Mouse (Mus musculus) telencephalon, adult 2 months (tissue): ENCODE results near the gene Pin1rt1.
A peak's percentile ranks its signal among the peaks of the same experiment; 100 is the strongest.

ENCODE experiments used
- DNase-seq: peaks from one replicate; pipeline ENCODE4 v3.0.0-alpha.2; 2011; ENCODE audit warnings: low read depth, low spot score

Gene Pin1rt1

DNA sequence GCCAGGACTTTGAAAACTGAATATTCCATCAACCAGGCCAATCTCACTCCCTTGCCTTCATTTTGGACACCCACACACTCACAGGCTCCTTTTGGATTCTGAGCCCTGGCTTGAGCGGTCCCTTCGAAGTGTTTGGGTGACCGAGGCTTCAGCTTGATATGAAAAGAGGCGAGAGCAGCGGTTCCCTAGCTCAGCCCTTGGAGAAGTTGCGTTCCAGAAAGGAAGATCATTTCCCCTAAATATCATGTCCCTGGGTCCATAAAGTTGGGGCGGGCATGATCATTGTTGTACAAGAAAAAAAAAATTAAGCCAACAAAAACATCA is 3.7 kb downstream of the Pin1rt1 start:
- DNase-seq: no peak

DNA sequence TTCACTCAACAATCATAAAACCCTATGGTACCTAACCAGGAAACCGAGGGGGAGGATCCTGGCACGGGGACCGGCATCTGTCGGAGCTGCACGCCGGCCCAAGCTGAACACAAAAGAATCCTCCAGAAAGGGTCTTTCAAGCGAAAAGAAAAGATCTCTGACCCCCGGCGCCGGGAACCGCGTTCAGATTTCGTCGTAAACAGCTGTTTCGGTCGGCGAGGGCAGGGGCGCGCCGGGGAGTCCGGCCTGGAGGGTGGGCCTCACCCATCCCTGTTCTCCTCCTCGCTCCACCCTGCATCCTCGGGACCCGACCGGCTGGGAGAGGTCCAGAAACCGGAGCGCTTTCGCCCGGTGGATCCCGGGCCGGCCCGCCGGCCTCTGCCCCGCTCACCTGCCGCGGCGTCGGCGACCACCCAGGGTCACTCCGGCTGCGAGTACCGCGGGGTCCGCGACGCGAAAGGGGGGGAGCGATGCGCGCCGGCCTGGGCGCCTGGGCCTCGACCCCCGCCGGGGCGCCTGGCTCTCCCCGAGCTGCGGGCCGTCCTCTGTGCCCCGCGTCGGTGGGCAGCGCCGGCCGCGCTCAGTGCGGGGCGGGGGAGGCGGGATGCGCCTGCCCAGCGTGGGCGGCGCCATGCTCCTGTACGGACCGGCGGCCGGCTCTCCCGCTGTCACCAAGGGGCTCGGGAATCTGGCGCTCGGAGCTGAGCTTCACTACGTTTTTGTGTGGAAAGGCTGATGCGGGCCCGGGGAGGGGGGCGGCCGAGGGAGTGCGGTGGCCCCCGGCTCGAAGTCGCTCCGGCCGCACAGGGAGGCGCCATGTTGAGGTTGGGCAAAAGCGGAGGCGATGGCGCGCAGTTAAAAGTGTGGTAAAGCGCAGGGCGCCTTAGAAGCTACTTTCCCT is 4.3 kb downstream of the Pin1rt1 start, which contains the start of gene Tcp11l1:
Tcp11l1 (minus strand) TSS at position 585 of the 901 bp plus-strand sequence.
- DNase-seq: no peak

DNA sequence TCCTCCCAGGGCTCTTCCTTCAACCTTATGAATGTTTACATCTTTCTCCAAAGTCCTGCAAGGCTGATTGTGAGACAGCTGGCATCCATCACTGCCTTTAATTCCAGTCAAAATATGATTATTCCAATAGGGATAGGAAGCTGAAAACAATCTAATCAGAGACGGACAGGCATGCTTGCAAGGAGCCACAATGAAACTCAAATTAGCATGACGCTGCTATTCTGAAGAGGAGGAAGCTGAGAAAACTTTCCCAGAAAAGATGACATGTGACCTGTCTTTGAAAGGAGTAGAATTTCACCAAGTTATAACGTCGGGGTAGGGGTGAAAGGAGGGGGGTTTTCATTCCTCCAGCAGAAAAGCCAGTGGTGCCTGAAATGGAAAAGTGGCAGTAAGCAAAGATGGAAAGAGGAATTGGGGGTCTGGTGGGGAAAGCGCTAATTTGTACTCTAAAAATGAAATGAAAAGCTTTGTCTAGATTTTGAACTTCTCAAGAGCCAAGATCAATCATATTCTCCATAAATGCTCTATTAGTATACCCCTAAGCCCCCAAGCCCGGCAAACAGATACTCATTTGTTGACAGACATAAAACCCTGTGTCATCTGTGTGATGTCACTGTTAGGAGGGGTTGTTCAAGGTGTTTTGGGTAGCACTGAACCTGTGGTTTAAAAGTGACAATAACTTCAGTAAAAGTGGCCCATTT is 5.4 kb downstream of the Pin1rt1 start:
- no peak for DNase-seq

DNA sequence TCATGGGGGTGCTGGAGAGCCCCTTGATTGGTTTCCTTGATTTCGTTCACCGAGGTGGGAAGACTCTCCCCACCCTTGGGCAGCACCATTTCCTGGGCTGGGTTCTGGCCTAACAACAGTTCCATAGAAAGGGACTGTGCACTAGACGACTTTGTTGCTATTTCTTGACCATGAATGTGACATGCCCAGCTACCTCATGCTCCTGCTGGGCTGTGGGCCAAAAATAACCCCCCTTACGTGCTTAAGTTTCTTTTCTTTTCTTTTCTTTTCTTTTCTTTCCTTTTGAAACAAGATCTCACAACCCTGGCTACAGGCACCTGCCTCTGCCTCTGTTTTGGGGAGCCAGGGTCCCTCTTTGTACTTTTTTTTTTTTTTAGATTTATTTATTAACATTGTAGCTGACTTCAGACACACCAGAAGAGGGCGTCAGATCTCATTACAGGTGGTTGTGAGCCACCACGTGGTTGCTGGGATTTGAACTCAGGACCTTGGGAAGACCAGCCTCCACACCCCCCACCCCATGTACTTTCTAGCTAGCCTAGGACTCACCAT is 6.3 kb downstream of the Pin1rt1 start:
- DNase-seq: no peak

DNA sequence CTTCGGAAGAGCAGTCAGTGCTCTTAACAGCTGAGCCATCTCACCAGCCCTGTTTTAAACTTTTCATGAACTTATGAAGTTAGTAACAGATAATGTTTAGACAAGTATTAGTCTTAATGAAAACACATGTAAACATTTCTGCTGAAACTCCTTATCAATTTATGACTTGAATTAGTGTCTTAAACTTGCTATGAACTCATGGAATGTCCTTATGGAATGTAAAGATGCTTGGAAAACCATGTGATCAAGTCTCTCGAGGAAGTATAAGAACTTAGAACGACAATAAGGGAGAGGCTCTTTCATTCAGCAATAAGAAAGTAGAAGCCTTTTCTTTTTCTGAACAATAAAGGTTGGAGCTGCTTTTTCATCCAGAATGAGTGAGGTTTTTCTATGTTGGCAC is 11.8 kb downstream of the Pin1rt1 start:
- no peak for DNase-seq

DNA sequence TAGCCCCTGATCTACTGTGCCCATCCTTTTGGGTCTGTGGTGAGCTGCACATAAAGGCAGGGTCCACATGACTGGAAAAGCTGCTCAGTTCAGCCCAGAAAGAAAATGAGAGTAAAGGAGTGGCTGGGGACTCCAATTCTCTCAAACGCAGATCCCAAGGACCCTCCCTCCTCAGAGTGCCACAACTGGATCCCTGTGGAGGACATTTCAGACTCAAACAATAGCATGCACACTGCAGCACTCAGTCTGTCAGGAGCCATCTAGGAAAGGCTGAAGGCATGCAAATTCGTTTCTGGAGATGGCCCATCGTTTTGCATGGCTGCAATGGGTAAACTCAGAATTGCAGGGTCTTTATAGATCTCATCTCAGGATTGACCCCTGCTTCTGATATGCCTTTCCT is 13.0 kb downstream of the Pin1rt1 start:
- DNase-seq: no peak

DNA sequence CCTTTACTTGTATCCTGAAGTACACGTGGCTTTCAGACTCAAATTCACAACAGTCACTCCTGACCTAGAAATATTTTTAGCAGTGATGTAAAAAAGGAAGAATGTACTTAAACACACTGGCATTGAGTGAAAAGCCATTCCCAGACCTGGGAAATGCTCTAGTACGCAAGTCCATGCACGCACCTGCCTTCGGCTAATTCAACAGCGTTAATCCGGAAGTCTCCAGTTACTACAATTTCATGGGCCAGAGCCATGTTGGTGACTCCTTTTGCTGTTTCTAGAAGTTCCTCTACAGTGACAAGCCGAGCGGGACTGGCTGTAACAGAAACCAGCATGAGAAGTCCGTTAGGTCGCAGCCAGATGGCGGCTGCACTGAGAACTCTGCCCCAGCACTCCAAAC is 16.5 kb downstream of the Pin1rt1 start:
- DNase-seq: no peak

DNA sequence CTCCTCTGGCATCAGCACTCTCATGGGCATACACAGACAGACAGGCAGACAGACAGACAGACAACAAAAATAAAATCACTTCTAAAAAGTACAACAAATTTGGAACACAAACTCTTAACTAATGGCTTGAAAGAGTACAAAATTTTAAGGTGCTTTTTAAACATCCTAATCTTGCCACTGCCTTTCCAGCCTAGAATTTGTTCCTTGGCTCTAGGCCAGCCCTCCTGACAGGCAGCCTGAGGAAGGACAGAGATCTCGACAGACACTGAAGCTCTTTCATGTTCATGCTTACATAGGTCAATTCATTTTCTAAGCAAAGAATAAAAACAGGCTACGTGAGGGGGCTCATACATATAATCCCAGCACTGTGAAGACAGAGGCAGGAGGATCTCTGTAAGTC is 23.6 kb downstream of the Pin1rt1 start:
- no peak for DNase-seq

DNA sequence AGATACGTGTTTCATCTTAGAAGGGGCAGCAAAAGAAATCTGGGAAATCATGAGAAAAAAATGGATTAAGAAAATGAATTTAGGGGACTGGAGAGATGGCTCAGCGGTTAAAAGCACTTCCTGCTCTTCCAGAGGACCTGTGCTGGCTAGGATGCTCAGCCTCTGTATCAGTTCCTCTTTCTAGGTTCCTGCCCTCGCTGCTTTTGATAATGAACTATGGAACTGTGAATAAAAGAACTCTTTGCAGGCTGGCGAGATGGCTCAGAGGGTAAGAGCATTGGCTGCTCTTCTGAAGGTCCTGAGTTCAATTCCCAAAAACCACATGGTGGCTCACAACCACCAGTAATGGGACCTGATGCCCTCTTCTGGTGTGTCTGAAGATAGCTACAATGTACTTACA is 25.5 kb downstream of the Pin1rt1 start:
- no peak for DNase-seq

DNA sequence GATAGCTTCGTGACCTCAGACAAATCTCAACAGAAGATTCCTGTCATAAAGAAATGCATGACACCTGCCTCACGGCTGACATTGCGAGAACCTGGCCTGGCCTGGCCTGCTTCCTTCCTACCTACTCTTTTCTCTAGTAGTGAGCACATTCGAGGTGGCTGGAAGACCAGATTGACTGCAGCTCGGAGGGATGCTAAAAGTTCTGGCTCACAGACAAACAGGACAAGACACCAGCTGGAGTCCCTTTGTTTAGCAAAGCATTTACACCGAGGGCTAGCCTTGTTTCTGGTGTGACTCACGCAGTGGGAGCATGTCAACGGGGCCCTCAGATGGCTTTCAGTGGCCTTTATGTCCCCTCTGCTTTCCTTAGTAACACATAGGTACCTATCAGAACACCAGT is 27.5 kb downstream of the Pin1rt1 start:
- DNase-seq: no peak

DNA sequence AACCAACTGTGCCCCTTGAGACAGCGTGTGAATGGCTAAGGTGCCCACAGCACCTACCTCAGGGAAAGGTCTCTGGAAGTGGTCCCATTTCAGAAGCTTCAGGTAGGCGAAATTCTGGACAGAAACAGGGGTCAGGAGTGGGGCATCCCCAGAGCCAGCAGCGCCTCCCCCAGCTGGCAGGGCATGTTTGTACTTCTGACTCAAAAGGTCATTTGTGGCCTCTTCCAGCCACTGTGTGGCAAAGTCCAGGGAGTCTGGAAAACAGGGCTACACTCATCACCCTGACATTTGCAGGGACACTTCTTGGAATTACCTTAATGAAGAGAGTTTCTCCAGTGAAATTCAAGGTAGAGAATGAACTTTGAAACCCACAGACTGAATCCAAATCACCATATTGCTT is 27.9 kb downstream of the Pin1rt1 start:
- no peak for DNase-seq

DNA sequence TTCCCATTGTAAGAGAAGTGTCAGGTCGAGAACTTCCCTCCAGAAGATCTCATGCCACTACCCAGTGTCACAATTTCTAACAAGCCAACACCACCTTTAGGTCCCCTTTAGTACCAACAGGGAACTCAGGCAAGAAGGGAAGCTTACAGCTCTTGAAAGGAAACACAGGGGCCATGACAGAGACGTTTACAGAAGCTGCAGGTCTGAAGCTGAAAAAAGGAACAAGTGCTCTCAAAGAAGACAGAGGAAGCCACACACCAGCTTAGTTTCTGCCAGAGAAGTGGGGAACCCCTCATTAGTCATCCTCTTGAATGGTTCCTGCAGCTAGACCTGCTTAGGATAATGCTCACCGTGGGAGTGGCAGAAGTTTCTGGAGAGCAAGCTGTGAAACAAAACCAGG is 28.9 kb downstream of the Pin1rt1 start:
- no peak for DNase-seq

DNA sequence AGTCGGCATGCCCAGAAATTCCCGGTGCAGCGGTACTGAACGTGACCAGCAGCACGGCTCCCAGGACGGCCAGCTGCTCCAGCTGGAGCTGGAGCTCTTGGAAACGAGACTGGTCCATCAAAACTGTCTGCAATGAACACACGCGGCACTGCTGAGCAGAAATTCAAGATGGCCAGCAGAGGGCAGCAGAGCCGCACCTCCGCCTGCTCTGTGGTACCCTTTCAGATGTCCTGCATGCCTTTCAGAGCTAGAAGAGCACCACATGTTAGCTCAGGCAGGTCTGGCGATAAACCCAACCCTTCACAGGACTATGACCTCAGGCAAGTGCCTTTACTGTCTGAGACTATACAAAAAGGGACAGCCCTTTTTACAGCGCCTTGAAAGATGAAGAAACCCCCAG is 30.8 kb downstream of the Pin1rt1 start:
- DNase-seq: peak; percentile 48

DNA sequence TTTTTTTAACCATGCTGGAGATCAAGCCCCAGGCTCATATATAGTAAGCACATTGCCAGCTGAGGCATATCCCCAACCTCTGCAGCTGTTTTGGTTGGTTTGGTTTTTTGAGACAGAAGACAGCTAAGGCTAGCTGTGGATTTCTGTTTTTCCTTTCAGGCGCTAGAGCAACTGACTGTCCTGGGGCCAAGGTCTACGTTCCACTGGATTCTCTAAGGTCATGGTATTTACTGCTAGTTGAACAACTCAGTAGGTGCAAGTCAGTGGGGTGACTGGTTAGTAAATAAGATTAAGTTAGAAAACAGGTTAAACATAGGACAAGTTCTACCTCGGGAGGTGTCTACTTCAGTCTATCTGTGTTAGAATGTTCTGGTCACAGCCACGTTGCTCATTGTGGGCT is 31.4 kb downstream of the Pin1rt1 start:
- no peak for DNase-seq

DNA sequence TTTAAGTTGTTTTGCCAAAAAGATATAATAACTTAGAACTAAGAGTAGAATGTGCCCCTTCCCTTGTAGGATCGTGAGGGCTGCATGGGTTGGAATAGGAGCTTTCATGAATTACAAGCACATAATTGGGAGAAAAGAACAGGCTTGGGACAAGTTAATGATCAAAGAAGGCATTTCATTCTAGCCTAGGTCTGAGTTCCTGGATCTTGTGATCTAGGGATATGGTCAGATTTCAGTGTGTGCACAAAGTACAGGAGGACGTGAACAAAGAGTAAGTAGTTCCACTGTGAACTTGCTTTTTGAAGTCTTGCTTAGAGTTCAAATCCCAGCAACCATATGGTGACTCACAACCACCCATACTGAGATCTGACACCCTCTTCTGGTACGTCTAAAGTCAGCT is 38.9 kb downstream of the Pin1rt1 start:
- DNase-seq: no peak

DNA sequence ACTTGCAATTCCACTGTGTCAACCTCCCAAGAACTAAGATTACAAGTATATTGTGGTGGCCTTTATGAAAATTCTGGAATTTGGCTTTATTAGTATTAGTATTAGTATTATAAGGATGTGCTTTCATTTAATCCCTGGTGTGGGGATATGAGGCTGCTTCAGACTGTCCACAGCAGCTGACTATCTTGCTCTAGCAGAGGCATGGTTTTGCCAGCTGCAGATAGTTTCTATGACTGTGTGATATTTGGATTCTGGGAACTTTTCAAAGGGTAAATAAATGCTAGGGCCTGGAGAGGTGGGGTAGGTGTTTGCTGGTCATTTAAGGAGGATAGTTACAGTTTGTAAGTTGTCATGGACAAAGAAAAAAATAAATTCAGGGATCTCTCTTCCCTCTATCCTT is 44.5 kb downstream of the Pin1rt1 start:
- no peak for DNase-seq

DNA sequence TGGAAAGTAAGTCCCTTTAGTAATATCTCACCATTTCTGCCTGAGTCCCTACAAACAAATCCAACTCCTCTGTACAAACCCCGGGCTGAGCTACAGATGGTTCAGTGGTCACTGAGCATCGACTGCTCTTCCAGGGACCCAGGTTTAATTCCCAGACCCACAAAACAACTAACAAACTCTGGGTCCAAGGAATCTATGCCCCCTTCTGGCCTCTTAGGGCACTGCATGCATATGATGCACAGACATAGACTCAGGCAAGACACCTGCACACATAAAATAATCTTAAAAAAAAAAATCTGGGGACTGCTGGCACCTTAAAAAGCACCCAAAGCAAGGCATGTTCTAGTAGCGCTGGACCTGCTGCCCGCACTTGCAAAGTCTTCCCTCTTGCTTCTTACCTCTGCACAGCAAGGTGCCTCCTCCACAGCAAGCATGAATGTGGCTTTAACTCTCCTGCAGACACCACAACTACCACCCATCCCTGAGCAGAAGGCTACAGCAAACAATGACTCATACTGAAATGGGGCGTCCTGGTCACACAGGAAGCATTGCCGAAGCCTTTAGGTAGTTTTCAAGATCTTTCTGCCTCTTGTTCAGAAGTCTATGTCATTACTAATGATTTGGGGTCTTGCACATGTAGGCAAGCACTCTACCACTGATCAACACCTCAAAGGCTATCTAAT is 46.9 kb downstream of the Pin1rt1 start:
- no peak for DNase-seq
